Mouse (Mus musculus): ENCODE measurements around the gene BC107364. TPM values are rescaled to one million over a fixed set of nuclear protein-coding genes. Genes with fewer than 3 reads are reported as not detected.
"Not testable (repeated sequence)": the region's sequence is repeated elsewhere in the genome, so short reads cannot be mapped to it uniquely, and the experiment has no call there.

The BC107364 gene
- polyA plus RNA-seq, 1 experiment from 2014 or later: not detected

- H3K27me3 ChIP-seq: peaks cover 21% of the 10 kb centered on the region
- H3K4me3 ChIP-seq (replicated peaks); H3K4me2 ChIP-seq; H3K27ac ChIP-seq; H3K4me1 ChIP-seq (replicated peaks); H3K9ac ChIP-seq (replicated peaks); H3K9me3 ChIP-seq; H3K36me3 ChIP-seq: not testable (repeated sequence)
- ATAC-seq (ENCODE audit: insufficient number of reproducible peaks, insufficient read depth, low FRiP score, low TSS enrichment, low read depth): peak; percentile 90
- WGBS: no CpG with 5 or more reads among the region's 68 CpGs
Observed at GRCm38 (mm10) chr3:96449762-96450585, 2.1 kb downstream of the BC107364 start.

GRCm38 (mm10) chr3:96445436-96445835 lies 6.7 kb downstream of the BC107364 start:
- Histone ChIP-seq H3K9ac (replicated peaks) (no peak overlapping the region), H3K9me3 (no peaks in the 10 kb centered on the region), H3K27me3 (peaks cover 59% of the 10 kb centered on the region), H3K36me3 (no peaks in the 10 kb centered on the region), H3K4me3 (replicated peaks) (no peak overlapping the region), H3K27ac (no peak overlapping the region), H3K4me2 (no peak overlapping the region), H3K4me1 (replicated peaks) (no peaks in the 10 kb centered on the region)
- no peak for ATAC-seq (ENCODE audit: insufficient number of reproducible peaks, insufficient read depth, low FRiP score, low TSS enrichment, low read depth)
- 85% methylated on average over 4 of the region's 4 CpGs for WGBS

- H3K9ac ChIP-seq (replicated peaks): 0 out of 2 replicates have a peak overlapping the region, but pooled peaks have one; percentile 32
- no peak for ATAC-seq (ENCODE audit: insufficient number of reproducible peaks, insufficient read depth, low FRiP score, low TSS enrichment, low read depth)
- H3K36me3 ChIP-seq: no peaks in the 10 kb centered on the region
- H3K27me3 ChIP-seq: peaks cover 83% of the 10 kb centered on the region
- H3K27ac ChIP-seq: no peak overlapping the region
- H3K9me3 ChIP-seq: no peaks in the 10 kb centered on the region
- peak overlapping the region; percentile 52 for H3K4me2 ChIP-seq
- whole genome bisulfite sequencing: 0% methylated on average over 13 of the region's 13 CpGs
- peak overlapping the region; percentile 30 for H3K4me3 ChIP-seq (replicated peaks)
- H3K4me1 ChIP-seq (replicated peaks): peaks cover 4% of the 10 kb centered on the region; the same call in 1 of the 2 replicates
Observed at GRCm38 (mm10) chr3:96440578-96440977, 11.5 kb downstream of the BC107364 start.

GRCm38 (mm10) chr3:96435557-96436091 lies 16.5 kb downstream of the BC107364 start:
- no peaks in the 10 kb centered on the region for H3K9me3 ChIP-seq
- peaks cover 53% of the 10 kb centered on the region for H3K27me3 ChIP-seq
- H3K9ac ChIP-seq (replicated peaks): no peak overlapping the region
- peak overlapping the region; percentile 29 for H3K4me3 ChIP-seq (replicated peaks)
- no peaks in the 10 kb centered on the region for H3K36me3 ChIP-seq
- peak overlapping the region; percentile 46 for H3K4me2 ChIP-seq
- H3K27ac ChIP-seq: no peak overlapping the region
- under 1% methylated on average over 26 of the region's 26 CpGs for WGBS
- peaks cover 7% of the 10 kb centered on the region; the same call in 1 of the 2 replicates for H3K4me1 ChIP-seq (replicated peaks)
- ATAC-seq (ENCODE audit: insufficient number of reproducible peaks, insufficient read depth, low FRiP score, low TSS enrichment, low read depth): no peak

GRCm38 (mm10) chr3:96432207-96432606 lies 19.9 kb downstream of the BC107364 start:
- 46% methylated on average over 3 of the region's 3 CpGs for WGBS
- Histone ChIP-seq H3K9ac (replicated peaks) (no peak overlapping the region), H3K4me2 (no peak overlapping the region), H3K36me3 (no peaks in the 10 kb centered on the region), H3K27ac (no peak overlapping the region), H3K27me3 (peaks cover 40% of the 10 kb centered on the region), H3K9me3 (no peaks in the 10 kb centered on the region), H3K4me1 (replicated peaks) (peaks cover 11% of the 10 kb centered on the region; the same call in 1 of the 2 replicates), H3K4me3 (replicated peaks) (no peak overlapping the region)
- no peak for ATAC-seq (ENCODE audit: insufficient number of reproducible peaks, insufficient read depth, low FRiP score, low TSS enrichment, low read depth)

- Histone ChIP-seq H3K27me3 (peaks cover 23% of the 10 kb centered on the region), H3K9me3 (no peaks in the 10 kb centered on the region), H3K4me2 (no peak overlapping the region), H3K4me1 (replicated peaks) (0 out of 2 replicates have a peak, but pooled peaks cover 5% of the 10 kb centered on the region), H3K36me3 (no peaks in the 10 kb centered on the region), H3K4me3 (replicated peaks) (no peak overlapping the region), H3K27ac (no peak overlapping the region), H3K9ac (replicated peaks) (no peak overlapping the region)
- 78% methylated on average over 4 of the region's 4 CpGs for WGBS
- ATAC-seq (ENCODE audit: insufficient number of reproducible peaks, insufficient read depth, low FRiP score, low TSS enrichment, low read depth): no peak
Observed at GRCm38 (mm10) chr3:96429819-96430132, 22.3 kb downstream of the BC107364 start.

GRCm38 (mm10) chr3:96428941-96429818 lies 22.9 kb downstream of the BC107364 start:
- Histone ChIP-seq H3K9ac (replicated peaks) (no peak overlapping the region), H3K4me1 (replicated peaks) (peaks cover 11% of the 10 kb centered on the region; the same call in 1 of the 2 replicates), H3K27me3 (peaks cover 21% of the 10 kb centered on the region), H3K36me3 (no peaks in the 10 kb centered on the region), H3K27ac (no peak overlapping the region), H3K4me2 (no peak overlapping the region), H3K4me3 (replicated peaks) (no peak overlapping the region), H3K9me3 (no peaks in the 10 kb centered on the region)
- WGBS: 88% methylated on average over 13 of the region's 13 CpGs
- ATAC-seq (ENCODE audit: insufficient number of reproducible peaks, insufficient read depth, low FRiP score, low TSS enrichment, low read depth): no peak

GRCm38 (mm10) chr3:96427761-96428462 lies 24.2 kb downstream of the BC107364 start:
- H3K27me3 ChIP-seq: peaks cover 21% of the 10 kb centered on the region

GRCm38 (mm10) chr3:96427311-96427710 lies 24.8 kb downstream of the BC107364 start:
- Histone ChIP-seq H3K9me3 (no peaks in the 10 kb centered on the region), H3K27ac (no peak overlapping the region), H3K9ac (replicated peaks) (no peak overlapping the region), H3K4me3 (replicated peaks) (0 out of 2 replicates have a peak overlapping the region, but pooled peaks have one; percentile 3), H3K27me3 (peaks cover 21% of the 10 kb centered on the region), H3K36me3 (no peaks in the 10 kb centered on the region), H3K4me2 (peak overlapping the region; percentile 26; the same call in 1 of the 2 replicates), H3K4me1 (replicated peaks) (peaks cover 11% of the 10 kb centered on the region; the same call in 1 of the 2 replicates)
- WGBS: 9% methylated on average over 4 of the region's 4 CpGs
- ATAC-seq (ENCODE audit: insufficient number of reproducible peaks, insufficient read depth, low FRiP score, low TSS enrichment, low read depth): no peak

More at GRCm38 (mm10) chr3:96427761-96428462, 24.2 kb downstream of the BC107364 start:
- H3K27ac ChIP-seq: no peak overlapping the region
- H3K9me3 ChIP-seq: no peaks in the 10 kb centered on the region
- H3K4me1 ChIP-seq (replicated peaks): peaks cover 11% of the 10 kb centered on the region; the same call in 1 of the 2 replicates
- H3K9ac ChIP-seq (replicated peaks): no peak overlapping the region
- H3K36me3 ChIP-seq: no peaks in the 10 kb centered on the region
- ATAC-seq (ENCODE audit: insufficient number of reproducible peaks, insufficient read depth, low FRiP score, low TSS enrichment, low read depth): no peak
- H3K4me2 ChIP-seq: peak overlapping the region; percentile 26; the same call in 1 of the 2 replicates
- WGBS: 11% methylated on average over 16 of the region's 16 CpGs
- 0 out of 2 replicates have a peak overlapping the region, but pooled peaks have one; percentile 3 for H3K4me3 ChIP-seq (replicated peaks)

GRCm38 (mm10) chr3:96426268-96426667 lies 25.8 kb downstream of the BC107364 start:
- Histone ChIP-seq H3K9ac (replicated peaks) (no peak overlapping the region), H3K4me3 (replicated peaks) (no peak overlapping the region), H3K4me2 (no peak overlapping the region), H3K27ac (no peak overlapping the region), H3K27me3 (peaks cover 13% of the 10 kb centered on the region), H3K36me3 (no peaks in the 10 kb centered on the region), H3K4me1 (replicated peaks) (peaks cover 11% of the 10 kb centered on the region; the same call in 1 of the 2 replicates), H3K9me3 (no peaks in the 10 kb centered on the region)
- 78% methylated on average over 4 of the region's 4 CpGs for WGBS
- no peak for ATAC-seq (ENCODE audit: insufficient number of reproducible peaks, insufficient read depth, low FRiP score, low TSS enrichment, low read depth)
